Mouse (Mus musculus) embryonic fibroblast, embryonic 13.5 days (primary cell): ENCODE measurements at regions not wholly inside any gene's neighbourhood (a gene's known extent, or its start where the extent isn't known, plus 50 kb on each side); places are given as distances from the start of the nearest gene placed in this dataset.

Experiments
- CTCF ChIP-seq: IDR thresholded peaks from 2 replicates; pipeline ENCODE4 v1.5.1; 2011; ENCODE audit warnings: mild to moderate bottlenecking, control low read depth, low read length, moderate library complexity, borderline replicate concordance; ENCODE audit not compliant: insufficient read depth
- POLR2A ChIP-seq: IDR thresholded peaks from 2 replicates; pipeline ENCODE4 v1.6.1; 2011; ENCODE audit warnings: low read depth, mild to moderate bottlenecking, control low read depth, low read length, moderate library complexity

DNA sequence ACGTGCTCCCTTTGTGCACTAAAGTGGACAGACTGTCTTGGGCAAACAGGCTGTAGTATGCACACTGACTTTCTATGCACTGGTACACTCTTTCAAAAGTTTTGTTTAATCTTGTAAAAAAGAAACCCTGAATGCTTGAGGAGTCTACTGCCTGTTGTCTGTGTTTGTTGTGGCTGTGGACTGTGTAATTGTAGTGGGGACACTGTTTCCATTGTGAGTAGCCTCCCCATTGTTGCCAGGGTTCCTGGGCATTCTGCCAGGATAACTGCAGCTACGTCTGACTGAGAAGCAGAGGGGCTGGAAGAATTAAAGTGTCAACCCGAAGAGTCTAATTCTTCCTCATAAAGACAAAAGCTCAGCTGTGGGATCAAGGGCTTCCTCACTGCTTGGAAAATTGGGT, 115.3 kb downstream of the Zfp619 start:
- TF ChIP-seq CTCF: no peak
- TF ChIP-seq POLR2A: no peak
